Mouse (Mus musculus): Measurements from ENCODE around the gene Pcsk4. TPM values are rescaled to one million over a fixed set of nuclear protein-coding genes. Genes with fewer than 3 reads are reported as not detected.

The Pcsk4 gene
- polyA plus RNA-seq, 1 experiment from 2014 or later: 1.8 TPM

GRCm38 (mm10) chr10:80293325-80293724, 36.0 kb downstream of the Pcsk4 start:
- ATAC-seq (ENCODE audit: low FRiP score): no peak
- 27% methylated on average over 14 of the region's 14 CpGs for WGBS
- peaks cover 13% of the 10 kb centered on the region for H3K36me3 ChIP-seq (ENCODE audit: control insufficient read depth, insufficient read depth, low read length)
- 0 out of 2 replicates have a peak overlapping the region, but pooled peaks have one; percentile 20 for H3K27ac ChIP-seq (ENCODE audit: low read depth, low read length)
- no peaks in the 10 kb centered on the region for H3K27me3 ChIP-seq (ENCODE audit: control insufficient read depth, insufficient read depth, low read length)
- H3K4me3 ChIP-seq (ENCODE audit: low read depth, low read length): peak overlapping the region; percentile 91
- peak; percentile 84 for DNase-seq (ENCODE audit: low spot score, missing footprints)
- H3K4me1 ChIP-seq (ENCODE audit: control insufficient read depth, insufficient read depth, low read length): peaks cover 43% of the 10 kb centered on the region
- H3K9ac ChIP-seq (ENCODE audit: low read length): peak overlapping the region; percentile 99
- no peaks in the 10 kb centered on the region for H3K9me3 ChIP-seq (ENCODE audit: control insufficient read depth, low read length)
- H3K4me2 ChIP-seq: peak overlapping the region; percentile 99

GRCm38 (mm10) chr10:80292251-80293146, 36.8 kb downstream of the Pcsk4 start, which contains the start of gene Rps15:
Rps15 (plus strand) TSS chr10:80292453.
- WGBS: under 1% methylated on average over 71 of the region's 72 CpGs
- peaks cover 36% of the 10 kb centered on the region for H3K4me1 ChIP-seq (ENCODE audit: control insufficient read depth, insufficient read depth, low read length)

GRCm38 (mm10) chr10:80288657-80289056, 40.6 kb downstream of the Pcsk4 start:
- Histone ChIP-seq H3K4me1 (ENCODE audit: control insufficient read depth, insufficient read depth, low read length) (peaks cover 11% of the 10 kb centered on the region; the same call in 1 of the 2 replicates), H3K27me3 (ENCODE audit: control insufficient read depth, insufficient read depth, low read length) (no peaks in the 10 kb centered on the region), H3K4me3 (ENCODE audit: low read depth, low read length) (no peak overlapping the region), H3K27ac (ENCODE audit: low read depth, low read length) (no peak overlapping the region), H3K4me2 (no peak overlapping the region), H3K9ac (ENCODE audit: low read length) (no peak overlapping the region), H3K9me3 (ENCODE audit: control insufficient read depth, low read length) (no peaks in the 10 kb centered on the region), H3K36me3 (ENCODE audit: control insufficient read depth, insufficient read depth, low read length) (peaks cover 26% of the 10 kb centered on the region)
- 74% methylated on average over 8 of the region's 8 CpGs for whole genome bisulfite sequencing
- no peak for ATAC-seq (ENCODE audit: low FRiP score)
- DNase-seq (ENCODE audit: low spot score, missing footprints): no peak

More at GRCm38 (mm10) chr10:80292251-80293146, 36.8 kb downstream of the Pcsk4 start, which contains the start of gene Rps15:
- Histone ChIP-seq H3K9ac (ENCODE audit: low read length) (peak within 1 kb of the TSS; percentile 99), H3K4me3 (ENCODE audit: low read depth, low read length) (peak within 1 kb of the TSS; percentile 91), H3K27ac (ENCODE audit: low read depth, low read length) (peak within 1 kb of the TSS; percentile 88), H3K36me3 (ENCODE audit: control insufficient read depth, insufficient read depth, low read length) (peaks cover 17% of the 10 kb centered on the region), H3K9me3 (ENCODE audit: control insufficient read depth, low read length) (no peaks in the 10 kb centered on the region), H3K4me2 (peak within 1 kb of the TSS; percentile 99), H3K27me3 (ENCODE audit: control insufficient read depth, insufficient read depth, low read length) (no peaks in the 10 kb centered on the region)
- DNase-seq (ENCODE audit: low spot score, missing footprints) (peak; percentile 99), ATAC-seq (ENCODE audit: low FRiP score) (peak; percentile 85)

GRCm38 (mm10) chr10:80288097-80288496, 41.2 kb downstream of the Pcsk4 start:
- no peak overlapping the region for H3K4me2 ChIP-seq
- no peak overlapping the region for H3K9ac ChIP-seq (ENCODE audit: low read length)
- H3K4me1 ChIP-seq (ENCODE audit: control insufficient read depth, insufficient read depth, low read length): peaks cover 5% of the 10 kb centered on the region; the same call in 1 of the 2 replicates
- no peaks in the 10 kb centered on the region for H3K9me3 ChIP-seq (ENCODE audit: control insufficient read depth, low read length)
- ATAC-seq (ENCODE audit: low FRiP score): no peak
- H3K27ac ChIP-seq (ENCODE audit: low read depth, low read length): no peak overlapping the region
- DNase-seq (ENCODE audit: low spot score, missing footprints): no peak
- H3K27me3 ChIP-seq (ENCODE audit: control insufficient read depth, insufficient read depth, low read length): no peaks in the 10 kb centered on the region
- no peak overlapping the region for H3K4me3 ChIP-seq (ENCODE audit: low read depth, low read length)
- peaks cover 31% of the 10 kb centered on the region for H3K36me3 ChIP-seq (ENCODE audit: control insufficient read depth, insufficient read depth, low read length)
- 93% methylated on average over 12 of the region's 12 CpGs for WGBS

- Histone ChIP-seq H3K9me3 (ENCODE audit: control insufficient read depth, low read length) (no peaks in the 10 kb centered on the region), H3K4me3 (ENCODE audit: low read depth, low read length) (no peak overlapping the region), H3K27ac (ENCODE audit: low read depth, low read length) (no peak overlapping the region), H3K36me3 (ENCODE audit: control insufficient read depth, insufficient read depth, low read length) (peaks cover 33% of the 10 kb centered on the region), H3K27me3 (ENCODE audit: control insufficient read depth, insufficient read depth, low read length) (no peaks in the 10 kb centered on the region), H3K9ac (ENCODE audit: low read length) (no peak overlapping the region), H3K4me1 (ENCODE audit: control insufficient read depth, insufficient read depth, low read length) (no peaks in the 10 kb centered on the region), H3K4me2 (no peak overlapping the region)
- DNase-seq (ENCODE audit: low spot score, missing footprints): no peak
- 79% methylated on average over 15 of the region's 15 CpGs for WGBS
- no peak for ATAC-seq (ENCODE audit: low FRiP score)
Observed at GRCm38 (mm10) chr10:80285222-80286070, 43.9 kb downstream of the Pcsk4 start.

- Histone ChIP-seq H3K27me3 (ENCODE audit: control insufficient read depth, insufficient read depth, low read length) (no peaks in the 10 kb centered on the region), H3K4me3 (ENCODE audit: low read depth, low read length) (no peak overlapping the region), H3K4me2 (no peak overlapping the region), H3K4me1 (ENCODE audit: control insufficient read depth, insufficient read depth, low read length) (no peaks in the 10 kb centered on the region), H3K27ac (ENCODE audit: low read depth, low read length) (no peak overlapping the region), H3K9ac (ENCODE audit: low read length) (no peak overlapping the region), H3K9me3 (ENCODE audit: control insufficient read depth, low read length) (no peaks in the 10 kb centered on the region), H3K36me3 (ENCODE audit: control insufficient read depth, insufficient read depth, low read length) (peaks cover 49% of the 10 kb centered on the region)
- no peak for DNase-seq (ENCODE audit: low spot score, missing footprints)
- no peak for ATAC-seq (ENCODE audit: low FRiP score)
- 92% methylated on average over 20 of the region's 20 CpGs for WGBS
Observed at GRCm38 (mm10) chr10:80282481-80283441, 46.5 kb downstream of the Pcsk4 start.

GRCm38 (mm10) chr10:80281921-80282371, 47.4 kb downstream of the Pcsk4 start:
- H3K9me3 ChIP-seq (ENCODE audit: control insufficient read depth, low read length): no peaks in the 10 kb centered on the region
- no peak overlapping the region for H3K4me2 ChIP-seq
- H3K27me3 ChIP-seq (ENCODE audit: control insufficient read depth, insufficient read depth, low read length): no peaks in the 10 kb centered on the region
- H3K9ac ChIP-seq (ENCODE audit: low read length): no peak overlapping the region
- peaks cover 54% of the 10 kb centered on the region for H3K36me3 ChIP-seq (ENCODE audit: control insufficient read depth, insufficient read depth, low read length)
- DNase-seq (ENCODE audit: low spot score, missing footprints) (no peak), ATAC-seq (ENCODE audit: low FRiP score) (no peak)
- 92% methylated on average over 8 of the region's 8 CpGs for WGBS
- no peak overlapping the region for H3K4me3 ChIP-seq (ENCODE audit: low read depth, low read length)
- H3K4me1 ChIP-seq (ENCODE audit: control insufficient read depth, insufficient read depth, low read length): no peaks in the 10 kb centered on the region
- no peak overlapping the region for H3K27ac ChIP-seq (ENCODE audit: low read depth, low read length)

GRCm38 (mm10) chr10:80281304-80281703, 48.0 kb downstream of the Pcsk4 start:
- Histone ChIP-seq H3K4me3 (ENCODE audit: low read depth, low read length) (no peak overlapping the region), H3K4me1 (ENCODE audit: control insufficient read depth, insufficient read depth, low read length) (no peaks in the 10 kb centered on the region), H3K27ac (ENCODE audit: low read depth, low read length) (no peak overlapping the region), H3K27me3 (ENCODE audit: control insufficient read depth, insufficient read depth, low read length) (no peaks in the 10 kb centered on the region), H3K4me2 (no peak overlapping the region), H3K9me3 (ENCODE audit: control insufficient read depth, low read length) (no peaks in the 10 kb centered on the region), H3K36me3 (ENCODE audit: control insufficient read depth, insufficient read depth, low read length) (peaks cover 57% of the 10 kb centered on the region), H3K9ac (ENCODE audit: low read length) (no peak overlapping the region)
- ATAC-seq (ENCODE audit: low FRiP score) (no peak), DNase-seq (ENCODE audit: low spot score, missing footprints) (no peak)
- WGBS: 82% methylated on average over 7 of the region's 7 CpGs
